Mouse (Mus musculus): ENCODE results near the gene Lipa. TPM values are rescaled to one million over a fixed set of nuclear protein-coding genes. Genes with fewer than 3 reads are reported as not detected.

Gene Lipa
- polyA plus RNA-seq, 1 experiment from 2014 or later, result 28.6 TPM

- DNase-seq (ENCODE audit: low spot score) (peak; percentile 32), ATAC-seq (ENCODE audit: low FRiP score) (peak; percentile 12; the same call in 1 of the 2 replicates)
- Histone ChIP-seq H3K9me3 (ENCODE audit: control insufficient read depth, low read length) (no peaks in the 10 kb centered on the region), H3K36me3 (replicated peaks; ENCODE audit: control insufficient read depth, insufficient read depth) (no peaks in the 10 kb centered on the region), H3K4me1 (replicated peaks; ENCODE audit: control insufficient read depth, insufficient read depth, low read length) (0 out of 2 replicates have a peak, but pooled peaks cover 8% of the 10 kb centered on the region), H3K9ac (peak overlapping the region; percentile 79), H3K27ac (peak overlapping the region; percentile 54; the same call in 1 of the 2 replicates), H3K27me3 (ENCODE audit: control insufficient read depth, insufficient read depth, low read length) (no peaks in the 10 kb centered on the region), H3K4me2 (replicated peaks) (peak overlapping the region; percentile 84), H3K4me3 (replicated peaks; ENCODE audit: low read length) (peak overlapping the region; percentile 74)
- 45% methylated on average over 11 of the region's 11 CpGs for WGBS
Measured at GRCm38 (mm10) chr19:34526321-34526923, 852 bp downstream of the Lipa start.

GRCm38 (mm10) chr19:34524646-34525045, 2.6 kb downstream of the Lipa start:
- H3K4me3 ChIP-seq (replicated peaks; ENCODE audit: low read length), result no peak overlapping the region
- no peak overlapping the region for H3K27ac ChIP-seq
- H3K9ac ChIP-seq, result no peak overlapping the region
- no peak overlapping the region for H3K4me2 ChIP-seq (replicated peaks)
- 78% methylated on average over 9 of the region's 9 CpGs for WGBS
- H3K9me3 ChIP-seq (ENCODE audit: control insufficient read depth, low read length), result no peaks in the 10 kb centered on the region
- ATAC-seq (ENCODE audit: low FRiP score), result no peak
- no peaks in the 10 kb centered on the region for H3K27me3 ChIP-seq (ENCODE audit: control insufficient read depth, insufficient read depth, low read length)
- no peak for DNase-seq (ENCODE audit: low spot score)
- 0 out of 2 replicates have a peak, but pooled peaks cover 8% of the 10 kb centered on the region for H3K4me1 ChIP-seq (replicated peaks; ENCODE audit: control insufficient read depth, insufficient read depth, low read length)
- H3K36me3 ChIP-seq (replicated peaks; ENCODE audit: control insufficient read depth, insufficient read depth), result no peaks in the 10 kb centered on the region

GRCm38 (mm10) chr19:34523106-34523725, 4.1 kb downstream of the Lipa start:
- H3K9me3 ChIP-seq (ENCODE audit: control insufficient read depth, low read length), result no peaks in the 10 kb centered on the region
- H3K27me3 ChIP-seq (ENCODE audit: control insufficient read depth, insufficient read depth, low read length), result no peaks in the 10 kb centered on the region
- H3K4me1 ChIP-seq (replicated peaks; ENCODE audit: control insufficient read depth, insufficient read depth, low read length), result 0 out of 2 replicates have a peak, but pooled peaks cover 8% of the 10 kb centered on the region
- no peak overlapping the region for H3K27ac ChIP-seq
- 74% methylated on average over 12 of the region's 12 CpGs for WGBS
- H3K36me3 ChIP-seq (replicated peaks; ENCODE audit: control insufficient read depth, insufficient read depth), result no peaks in the 10 kb centered on the region; the same call in 1 of the 2 replicates
- no peak for DNase-seq (ENCODE audit: low spot score)
- no peak overlapping the region for H3K4me3 ChIP-seq (replicated peaks; ENCODE audit: low read length)
- H3K4me2 ChIP-seq (replicated peaks), result no peak overlapping the region
- ATAC-seq (ENCODE audit: low FRiP score), result no peak
- no peak overlapping the region for H3K9ac ChIP-seq

GRCm38 (mm10) chr19:34521978-34522377, 5.3 kb downstream of the Lipa start:
- no peak overlapping the region for H3K4me2 ChIP-seq (replicated peaks)
- ATAC-seq (ENCODE audit: low FRiP score) (no peak), DNase-seq (ENCODE audit: low spot score) (no peak)
- H3K9ac ChIP-seq, result no peak overlapping the region
- H3K4me1 ChIP-seq (replicated peaks; ENCODE audit: control insufficient read depth, insufficient read depth, low read length), result 0 out of 2 replicates have a peak, but pooled peaks cover 8% of the 10 kb centered on the region
- WGBS, result 91% methylated on average over 1 of the region's 1 CpGs
- H3K36me3 ChIP-seq (replicated peaks; ENCODE audit: control insufficient read depth, insufficient read depth), result no peaks in the 10 kb centered on the region; the same call in 1 of the 2 replicates
- H3K27ac ChIP-seq, result no peak overlapping the region
- H3K4me3 ChIP-seq (replicated peaks; ENCODE audit: low read length), result no peak overlapping the region
- no peaks in the 10 kb centered on the region for H3K27me3 ChIP-seq (ENCODE audit: control insufficient read depth, insufficient read depth, low read length)
- no peaks in the 10 kb centered on the region for H3K9me3 ChIP-seq (ENCODE audit: control insufficient read depth, low read length)

GRCm38 (mm10) chr19:34521361-34521760, 5.9 kb downstream of the Lipa start:
- Histone ChIP-seq H3K27me3 (ENCODE audit: control insufficient read depth, insufficient read depth, low read length) (no peaks in the 10 kb centered on the region), H3K4me3 (replicated peaks; ENCODE audit: low read length) (no peak overlapping the region), H3K4me1 (replicated peaks; ENCODE audit: control insufficient read depth, insufficient read depth, low read length) (0 out of 2 replicates have a peak, but pooled peaks cover 5% of the 10 kb centered on the region), H3K9me3 (ENCODE audit: control insufficient read depth, low read length) (no peaks in the 10 kb centered on the region), H3K9ac (no peak overlapping the region), H3K36me3 (replicated peaks; ENCODE audit: control insufficient read depth, insufficient read depth) (no peaks in the 10 kb centered on the region; the same call in 1 of the 2 replicates), H3K27ac (no peak overlapping the region), H3K4me2 (replicated peaks) (no peak overlapping the region)
- ATAC-seq (ENCODE audit: low FRiP score) (no peak), DNase-seq (ENCODE audit: low spot score) (no peak)
- WGBS, result 86% methylated on average over 2 of the region's 2 CpGs

- Histone ChIP-seq H3K4me2 (replicated peaks) (no peak overlapping the region), H3K9me3 (ENCODE audit: control insufficient read depth, low read length) (no peaks in the 10 kb centered on the region), H3K4me3 (replicated peaks; ENCODE audit: low read length) (no peak overlapping the region), H3K4me1 (replicated peaks; ENCODE audit: control insufficient read depth, insufficient read depth, low read length) (no peaks in the 10 kb centered on the region), H3K36me3 (replicated peaks; ENCODE audit: control insufficient read depth, insufficient read depth) (no peaks in the 10 kb centered on the region; the same call in 1 of the 2 replicates), H3K9ac (no peak overlapping the region), H3K27ac (no peak overlapping the region), H3K27me3 (ENCODE audit: control insufficient read depth, insufficient read depth, low read length) (no peaks in the 10 kb centered on the region)
- DNase-seq (ENCODE audit: low spot score), result no peak
- WGBS, result 87% methylated on average over 4 of the region's 4 CpGs
- ATAC-seq (ENCODE audit: low FRiP score), result no peak
Measured at GRCm38 (mm10) chr19:34520051-34520450, 7.2 kb downstream of the Lipa start.

GRCm38 (mm10) chr19:34519646-34520045, 7.6 kb downstream of the Lipa start:
- Histone ChIP-seq H3K9ac (no peak overlapping the region), H3K27ac (no peak overlapping the region), H3K4me3 (replicated peaks; ENCODE audit: low read length) (no peak overlapping the region), H3K4me2 (replicated peaks) (no peak overlapping the region), H3K27me3 (ENCODE audit: control insufficient read depth, insufficient read depth, low read length) (no peaks in the 10 kb centered on the region), H3K36me3 (replicated peaks; ENCODE audit: control insufficient read depth, insufficient read depth) (no peaks in the 10 kb centered on the region; the same call in 1 of the 2 replicates), H3K9me3 (ENCODE audit: control insufficient read depth, low read length) (no peaks in the 10 kb centered on the region), H3K4me1 (replicated peaks; ENCODE audit: control insufficient read depth, insufficient read depth, low read length) (no peaks in the 10 kb centered on the region)
- DNase-seq (ENCODE audit: low spot score) (no peak), ATAC-seq (ENCODE audit: low FRiP score) (no peak)
- WGBS, result 90% methylated on average over 3 of the region's 3 CpGs

GRCm38 (mm10) chr19:34518786-34519185, 8.5 kb downstream of the Lipa start:
- H3K4me3 ChIP-seq (replicated peaks; ENCODE audit: low read length), result no peak overlapping the region
- H3K36me3 ChIP-seq (replicated peaks; ENCODE audit: control insufficient read depth, insufficient read depth), result no peaks in the 10 kb centered on the region; the same call in 1 of the 2 replicates
- no peak overlapping the region for H3K4me2 ChIP-seq (replicated peaks)
- H3K9me3 ChIP-seq (ENCODE audit: control insufficient read depth, low read length), result no peaks in the 10 kb centered on the region
- DNase-seq (ENCODE audit: low spot score) (no peak), ATAC-seq (ENCODE audit: low FRiP score) (no peak)
- no peaks in the 10 kb centered on the region for H3K4me1 ChIP-seq (replicated peaks; ENCODE audit: control insufficient read depth, insufficient read depth, low read length)
- no peak overlapping the region for H3K9ac ChIP-seq
- WGBS, result 66% methylated on average over 3 of the region's 3 CpGs
- H3K27me3 ChIP-seq (ENCODE audit: control insufficient read depth, insufficient read depth, low read length), result no peaks in the 10 kb centered on the region
- H3K27ac ChIP-seq, result no peak overlapping the region

- WGBS, result 95% methylated on average over 13 of the region's 13 CpGs
- Histone ChIP-seq H3K27me3 (ENCODE audit: control insufficient read depth, insufficient read depth, low read length) (no peaks in the 10 kb centered on the region), H3K9me3 (ENCODE audit: control insufficient read depth, low read length) (no peaks in the 10 kb centered on the region), H3K27ac (no peak overlapping the region), H3K4me1 (replicated peaks; ENCODE audit: control insufficient read depth, insufficient read depth, low read length) (no peaks in the 10 kb centered on the region), H3K36me3 (replicated peaks; ENCODE audit: control insufficient read depth, insufficient read depth) (no peaks in the 10 kb centered on the region; the same call in 1 of the 2 replicates), H3K9ac (no peak overlapping the region), H3K4me3 (replicated peaks; ENCODE audit: low read length) (no peak overlapping the region), H3K4me2 (replicated peaks) (no peak overlapping the region)
- no peak for DNase-seq (ENCODE audit: low spot score)
- no peak for ATAC-seq (ENCODE audit: low FRiP score)
Measured at GRCm38 (mm10) chr19:34517812-34518594, 9.3 kb downstream of the Lipa start.
